Mouse (Mus musculus) embryonic facial prominence, embryonic 15.5 days (tissue): ENCODE measurements around the gene Copg1. TPM values are rescaled to one million over a fixed set of nuclear protein-coding genes. Genes with fewer than 3 reads are reported as not detected.
A peak's percentile ranks its signal among the peaks of the same experiment; 100 is the strongest.

Source experiments
- ATAC-seq: fragments of 200-750 bp; cut with Nextera tagmentation; 2 replicates; pipeline ENCODE4 v1.8.0; 2017; ENCODE audit warnings: low read depth, moderate TSS enrichment; ENCODE audit not compliant: insufficient number of reproducible peaks, low FRiP score, low TSS enrichment
- H3K27ac ChIP-seq: fragments of 300-500 bp; sonication (generic); replicated peaks from 2 replicates; pipeline ENCODE4 v1.5.1; 2015; ENCODE audit warnings: mild to moderate bottlenecking, inconsistent platforms
- H3K27me3 ChIP-seq: fragments of 300-500 bp; sonication (generic); 2 replicates; pipeline ENCODE4 v1.6.1; 2015; ENCODE audit warnings: inconsistent platforms
- H3K36me3 ChIP-seq: fragments of 300-500 bp; sonication (generic); 2 replicates; pipeline ENCODE4 v1.6.1; 2015; ENCODE audit warnings: mild to moderate bottlenecking, inconsistent platforms
- H3K4me1 ChIP-seq: fragments of 300-500 bp; sonication (generic); 2 replicates; pipeline ENCODE4 v1.6.1; 2015; ENCODE audit warnings: inconsistent platforms
- H3K4me2 ChIP-seq: fragments of 300-500 bp; sonication (generic); replicated peaks from 2 replicates; pipeline ENCODE4 v1.6.1; 2015; ENCODE audit warnings: mild to moderate bottlenecking, inconsistent platforms
- H3K4me3 ChIP-seq: fragments of 300-500 bp; sonication (generic); replicated peaks from 2 replicates; pipeline ENCODE4 v1.5.1; 2015; ENCODE audit warnings: mild to moderate bottlenecking, inconsistent platforms
- H3K9ac ChIP-seq: fragments of 300-500 bp; sonication (generic); 2 replicates; pipeline ENCODE4 v1.6.1; 2015; ENCODE audit warnings: inconsistent platforms
- H3K9me3 ChIP-seq: fragments of 300-500 bp; sonication (generic); replicated peaks from 2 replicates; pipeline ENCODE4 v1.6.1; 2016; ENCODE audit warnings: inconsistent platforms
- WGBS: fragments of 180-500 bp; shearing (Covaris S2); methylation state at CpG from one replicate; pipeline ENCODE4 v1.1.7; 2015; 5-methylcytosine and 5-hydroxymethylcytosine counted together
- polyA plus RNA-seq: library from polyadenylated mRNA; unstranded; fragments of >200 nt; fragmentation: Nextera tagmentation; extraction: Ambion mirVana; gene quantifications from 2 replicates; pipeline ENCODE4 v1.2.1, GENCODE M21; 2015

The Copg1 gene
- polyA plus RNA-seq, 1 experiment from 2014 or later = 173 TPM

GRCm38 (mm10) chr6:87851871-87852270, 35.7 kb upstream of the Copg1 start:
- Histone ChIP-seq H3K27me3 (no peaks in the 10 kb centered on the region), H3K4me2 (no peak overlapping the region), H3K9me3 (no peaks in the 10 kb centered on the region), H3K36me3 (no peaks in the 10 kb centered on the region), H3K27ac (no peak overlapping the region), H3K9ac (no peak overlapping the region), H3K4me3 (no peak overlapping the region), H3K4me1 (peaks cover 20% of the 10 kb centered on the region)
- no peak for ATAC-seq
- WGBS = 80% methylated on average over 6 of the region's 6 CpGs

DNA sequence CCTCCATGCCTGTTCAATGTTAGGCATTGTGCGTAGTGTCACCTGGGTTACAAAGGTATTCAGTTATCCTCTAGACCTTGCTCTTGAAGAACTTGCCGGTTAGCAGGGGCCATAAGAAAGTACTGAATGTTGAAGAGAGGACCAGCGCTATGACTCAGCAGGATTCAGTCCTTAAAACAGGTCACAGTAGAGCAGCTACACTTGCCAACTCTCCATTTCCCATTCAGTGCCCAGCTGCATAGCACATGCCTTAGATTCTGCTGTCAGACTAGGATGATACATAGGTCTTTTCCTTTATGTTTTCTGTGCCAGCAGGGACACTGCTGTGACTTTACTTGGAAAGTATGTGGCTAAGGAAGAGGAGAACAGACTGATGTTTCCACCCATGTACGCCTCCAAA, 34.2 kb upstream of the Copg1 start:
- WGBS = 77% methylated on average over 4 of the region's 4 CpGs
- no peak for ATAC-seq
- no peaks in the 10 kb centered on the region for H3K9me3 ChIP-seq

DNA sequence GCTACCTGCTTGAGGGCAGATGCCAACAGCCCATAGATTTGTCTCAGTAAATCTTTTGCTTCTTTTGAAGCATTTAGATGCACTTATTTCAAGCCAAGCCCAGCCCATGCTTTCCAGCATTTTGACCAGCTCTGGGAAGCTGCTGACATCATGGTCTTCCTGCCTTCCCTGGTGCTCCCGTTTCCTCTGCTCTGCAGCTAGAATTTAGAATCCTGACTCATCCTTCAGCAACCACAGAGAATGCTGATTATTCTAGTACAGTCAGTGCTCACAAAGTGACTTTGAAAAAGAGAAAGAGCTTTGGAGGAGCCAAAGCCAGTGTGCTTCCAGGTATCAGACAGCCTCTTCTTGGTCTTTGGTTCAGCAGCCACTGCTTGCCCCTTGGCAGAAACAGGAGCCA, 30.5 kb upstream of the Copg1 start:
- H3K9me3 ChIP-seq = no peaks in the 10 kb centered on the region

More for the DNA sequence above, 34.2 kb upstream of the Copg1 start:
- no peak overlapping the region for H3K4me3 ChIP-seq
- H3K4me2 ChIP-seq = no peak overlapping the region
- 0 out of 2 replicates have a peak, but pooled peaks cover 4% of the 10 kb centered on the region for H3K27me3 ChIP-seq
- H3K9ac ChIP-seq = no peak overlapping the region
- H3K4me1 ChIP-seq = peaks cover 6% of the 10 kb centered on the region
- no peaks in the 10 kb centered on the region for H3K36me3 ChIP-seq
- no peak overlapping the region for H3K27ac ChIP-seq

GRCm38 (mm10) chr6:87866211-87866610, 21.4 kb upstream of the Copg1 start:
- Histone ChIP-seq H3K4me2 (no peak overlapping the region), H3K27ac (no peak overlapping the region), H3K36me3 (no peaks in the 10 kb centered on the region), H3K27me3 (0 out of 2 replicates have a peak, but pooled peaks cover 3% of the 10 kb centered on the region), H3K4me3 (no peak overlapping the region), H3K4me1 (peaks cover 5% of the 10 kb centered on the region), H3K9me3 (no peaks in the 10 kb centered on the region), H3K9ac (no peak overlapping the region)
- WGBS = 76% methylated on average over 6 of the region's 6 CpGs
- no peak for ATAC-seq

More for the DNA sequence above, 30.5 kb upstream of the Copg1 start:
- 0 out of 2 replicates have a peak, but pooled peaks cover 4% of the 10 kb centered on the region for H3K27me3 ChIP-seq
- no peaks in the 10 kb centered on the region for H3K36me3 ChIP-seq
- no peak overlapping the region for H3K4me3 ChIP-seq
- no peaks in the 10 kb centered on the region for H3K4me1 ChIP-seq
- no peak for ATAC-seq
- no peak overlapping the region for H3K9ac ChIP-seq
- H3K27ac ChIP-seq = no peak overlapping the region
- WGBS = 48% methylated on average over 1 of the region's 1 CpGs
- no peak overlapping the region for H3K4me2 ChIP-seq

DNA sequence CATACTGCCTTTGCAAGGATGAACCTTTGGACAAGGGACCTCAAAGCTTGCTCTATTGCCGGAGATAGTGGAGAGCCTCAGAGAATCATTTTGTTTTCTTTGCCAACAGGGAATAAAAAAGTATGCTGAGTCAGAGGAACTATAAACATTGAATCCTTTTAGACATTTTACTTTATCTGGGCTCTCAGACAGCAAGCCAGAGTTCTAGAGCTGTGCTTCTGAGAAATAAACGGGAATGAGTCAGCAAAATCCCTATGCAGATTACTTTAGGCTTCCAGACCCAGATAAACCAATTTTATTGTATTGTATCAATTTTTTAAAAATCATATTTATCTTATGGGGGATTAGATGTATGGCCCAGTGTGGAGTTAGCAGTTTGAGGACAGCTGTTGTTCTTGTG, 20.4 kb upstream of the Copg1 start:
- Histone ChIP-seq H3K4me2 (no peak overlapping the region), H3K27ac (no peak overlapping the region), H3K9ac (no peak overlapping the region), H3K4me3 (no peak overlapping the region), H3K9me3 (no peaks in the 10 kb centered on the region), H3K27me3 (0 out of 2 replicates have a peak, but pooled peaks cover 3% of the 10 kb centered on the region), H3K36me3 (no peaks in the 10 kb centered on the region), H3K4me1 (peaks cover 5% of the 10 kb centered on the region)
- 75% methylated on average over 2 of the region's 2 CpGs for WGBS
- no peak for ATAC-seq

DNA sequence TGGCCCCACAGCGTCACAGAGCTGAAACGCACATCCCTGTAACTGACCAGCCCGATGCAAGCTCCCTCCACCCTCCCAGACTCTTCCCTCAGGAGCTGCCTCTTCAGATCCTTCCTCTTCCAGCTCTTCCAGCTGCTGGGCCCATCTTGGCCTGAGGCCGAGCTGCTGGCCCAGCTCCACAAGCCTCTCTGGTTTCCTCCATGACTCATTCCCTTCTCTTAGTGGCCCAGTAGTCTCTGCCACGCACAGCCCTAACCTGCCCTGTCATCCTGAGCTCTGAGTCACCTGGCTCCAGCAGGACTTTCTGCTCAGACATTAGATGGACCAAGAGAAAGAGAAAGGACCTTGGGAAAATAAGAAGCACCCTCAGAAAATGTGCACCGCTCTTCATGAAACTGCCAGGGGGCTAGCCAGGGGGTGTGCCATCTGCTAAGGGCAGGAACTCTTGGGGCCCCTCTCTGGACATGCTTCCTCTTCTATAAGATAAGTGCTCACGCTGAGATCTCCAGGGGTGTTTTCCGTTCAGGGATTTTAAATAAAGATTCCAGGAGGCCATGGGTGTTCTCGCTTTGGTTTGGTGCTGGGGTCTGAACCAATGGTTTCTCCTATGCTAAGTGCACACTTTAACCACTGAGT, 18.6 kb upstream of the Copg1 start:
- H3K27me3 ChIP-seq = no peaks in the 10 kb centered on the region
- ATAC-seq = 0 out of 2 replicates have a peak, but pooled peaks have one; percentile 43
- H3K36me3 ChIP-seq = no peaks in the 10 kb centered on the region
- WGBS = 59% methylated on average over 9 of the region's 9 CpGs
- H3K4me3 ChIP-seq = no peak overlapping the region
- H3K27ac ChIP-seq = no peak overlapping the region
- peaks cover 5% of the 10 kb centered on the region for H3K4me1 ChIP-seq
- no peak overlapping the region for H3K9ac ChIP-seq
- H3K9me3 ChIP-seq = no peaks in the 10 kb centered on the region
- H3K4me2 ChIP-seq = no peak overlapping the region

DNA sequence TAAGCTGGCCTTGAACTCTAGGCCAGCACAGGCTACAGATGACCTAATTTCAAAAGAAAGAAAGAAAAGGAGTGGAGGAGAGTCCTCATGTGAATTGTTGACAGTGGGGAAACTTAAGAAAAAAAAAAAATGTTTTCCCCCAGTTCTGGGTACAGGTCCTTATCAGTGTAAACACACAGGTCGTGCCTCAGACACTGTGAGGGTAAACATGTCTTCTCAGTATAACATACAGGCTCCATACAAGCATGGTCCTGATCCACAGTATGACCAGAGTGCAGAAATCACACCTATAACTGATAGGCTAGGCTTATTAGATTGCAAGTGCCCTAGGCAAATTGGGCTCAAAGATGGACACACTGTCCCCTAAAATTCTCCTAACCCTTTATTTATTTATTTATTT, 17.2 kb upstream of the Copg1 start:
- Histone ChIP-seq H3K9me3 (no peaks in the 10 kb centered on the region), H3K4me1 (peaks cover 5% of the 10 kb centered on the region), H3K36me3 (no peaks in the 10 kb centered on the region), H3K9ac (no peak overlapping the region), H3K27ac (no peak overlapping the region), H3K27me3 (no peaks in the 10 kb centered on the region), H3K4me2 (no peak overlapping the region), H3K4me3 (no peak overlapping the region)
- WGBS = 48% methylated on average over 1 of the region's 1 CpGs
- ATAC-seq = no peak

GRCm38 (mm10) chr6:87871240-87871639, 16.4 kb upstream of the Copg1 start:
- Histone ChIP-seq H3K27ac (no peak overlapping the region), H3K27me3 (no peaks in the 10 kb centered on the region), H3K4me2 (no peak overlapping the region), H3K4me1 (peaks cover 5% of the 10 kb centered on the region), H3K36me3 (no peaks in the 10 kb centered on the region), H3K9ac (no peak overlapping the region), H3K9me3 (no peaks in the 10 kb centered on the region), H3K4me3 (no peak overlapping the region)
- no peak for ATAC-seq
- 80% methylated on average over 7 of the region's 7 CpGs for WGBS

- H3K9ac ChIP-seq = no peak overlapping the region
- 44% methylated on average over 1 of the region's 1 CpGs for WGBS
- H3K4me3 ChIP-seq = no peak overlapping the region
- H3K4me1 ChIP-seq = peaks cover 5% of the 10 kb centered on the region
- no peaks in the 10 kb centered on the region for H3K27me3 ChIP-seq
- no peaks in the 10 kb centered on the region for H3K36me3 ChIP-seq
- no peak overlapping the region for H3K27ac ChIP-seq
- no peak overlapping the region for H3K4me2 ChIP-seq
- ATAC-seq = no peak
- H3K9me3 ChIP-seq = no peaks in the 10 kb centered on the region
Observed at GRCm38 (mm10) chr6:87873104-87873503, 14.5 kb upstream of the Copg1 start.

- Histone ChIP-seq H3K4me3 (no peak overlapping the region), H3K4me2 (no peak overlapping the region), H3K4me1 (peaks cover 2% of the 10 kb centered on the region), H3K27me3 (no peaks in the 10 kb centered on the region), H3K9me3 (no peaks in the 10 kb centered on the region), H3K9ac (no peak overlapping the region), H3K36me3 (no peaks in the 10 kb centered on the region), H3K27ac (no peak overlapping the region)
- ATAC-seq = no peak
- 89% methylated on average over 2 of the region's 2 CpGs for WGBS
Observed at GRCm38 (mm10) chr6:87873963-87874362, 13.7 kb upstream of the Copg1 start.

DNA sequence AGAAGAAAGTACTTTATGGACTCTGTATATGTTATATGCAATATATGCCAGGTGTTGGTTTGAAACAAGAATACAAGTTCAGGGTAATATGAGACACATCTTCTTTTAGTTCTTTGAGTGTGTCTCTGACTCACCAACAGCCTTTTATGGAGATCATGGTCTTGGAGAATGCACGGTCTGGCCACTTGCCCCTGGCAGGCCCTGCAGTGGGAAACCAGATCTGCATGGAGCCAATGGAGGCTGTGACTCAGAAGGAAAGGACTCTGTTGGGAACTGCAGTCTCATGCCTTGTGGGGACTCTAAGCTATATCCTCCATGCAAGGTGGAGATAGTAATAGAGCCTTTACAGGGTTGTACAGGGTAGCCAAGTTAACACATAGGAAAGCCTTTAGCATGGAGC, 12.5 kb upstream of the Copg1 start:
- no peak for ATAC-seq
- WGBS = 71% methylated on average over 1 of the region's 1 CpGs
- Histone ChIP-seq H3K27ac (no peak overlapping the region), H3K36me3 (no peaks in the 10 kb centered on the region), H3K4me3 (no peak overlapping the region), H3K4me1 (no peaks in the 10 kb centered on the region), H3K9me3 (no peaks in the 10 kb centered on the region), H3K4me2 (no peak overlapping the region), H3K27me3 (no peaks in the 10 kb centered on the region), H3K9ac (no peak overlapping the region)

DNA sequence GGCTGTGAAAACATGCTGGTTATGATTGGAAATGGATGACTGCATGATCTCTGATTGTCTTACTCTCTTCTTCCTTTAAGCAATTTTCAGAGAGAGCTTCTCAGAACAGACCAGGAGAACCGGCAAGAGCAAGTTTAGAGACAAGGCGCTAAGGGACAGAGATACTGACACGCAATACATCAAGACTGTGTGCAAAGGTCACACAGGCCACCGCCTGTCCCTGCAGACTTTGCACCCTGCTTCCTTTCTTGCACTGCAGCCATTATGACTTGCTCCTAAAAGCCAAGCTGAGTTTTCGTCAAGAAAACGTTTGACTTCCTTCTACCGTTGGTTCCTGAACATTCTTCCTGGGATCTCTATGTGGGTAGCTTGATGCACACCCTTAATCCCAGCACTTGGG, 12.1 kb upstream of the Copg1 start:
- Histone ChIP-seq H3K4me1 (no peaks in the 10 kb centered on the region), H3K27ac (no peak overlapping the region), H3K4me3 (no peak overlapping the region), H3K27me3 (no peaks in the 10 kb centered on the region), H3K4me2 (no peak overlapping the region), H3K36me3 (no peaks in the 10 kb centered on the region), H3K9me3 (no peaks in the 10 kb centered on the region), H3K9ac (no peak overlapping the region)
- 84% methylated on average over 7 of the region's 7 CpGs for WGBS
- no peak for ATAC-seq
